Mouse (Mus musculus) hindbrain, postnatal 0 days (tissue): ENCODE measurements around the gene Slco1c1. TPM values are rescaled to one million over a fixed set of nuclear protein-coding genes. Genes with fewer than 3 reads are reported as not detected.
A peak's percentile ranks its signal among the peaks of the same experiment; 100 is the strongest.

Experiments used
- ATAC-seq: fragments of 200-750 bp; cut with Nextera tagmentation; 2 replicates; pipeline ENCODE4 v1.8.0; 2017; ENCODE audit warnings: mild to moderate bottlenecking, moderate TSS enrichment, moderate library complexity
- DNase-seq: peaks from one replicate; pipeline ENCODE4 v3.0.0-alpha.2; 2015; ENCODE audit warnings: low spot score
- H3K27ac ChIP-seq: fragments of 300-500 bp; sonication (generic); 2 replicates; pipeline ENCODE4 v1.5.1; 2014; ENCODE audit warnings: mild to moderate bottlenecking
- H3K27me3 ChIP-seq: fragments of 300-500 bp; sonication (generic); 2 replicates; pipeline ENCODE4 v1.6.1; 2014; ENCODE audit warnings: low read length, mixed read lengths; ENCODE audit not compliant: insufficient read depth
- H3K36me3 ChIP-seq: fragments of 300-500 bp; sonication (generic); 2 replicates; pipeline ENCODE4 v1.6.1; 2014; ENCODE audit warnings: low read length, mixed read lengths; ENCODE audit not compliant: insufficient read depth
- H3K4me1 ChIP-seq: fragments of 300-500 bp; sonication (generic); 2 replicates; pipeline ENCODE4 v1.6.1; 2014; ENCODE audit warnings: antibody characterized with exemption, low read length, mixed read lengths; ENCODE audit not compliant: insufficient read depth
- H3K4me2 ChIP-seq: fragments of 300-500 bp; sonication (generic); 2 replicates; pipeline ENCODE4 v1.6.1; 2014; ENCODE audit warnings: low read depth, mild to moderate bottlenecking, low read length, moderate library complexity, mixed read lengths
- H3K4me3 ChIP-seq: fragments of 300-500 bp; sonication (generic); 2 replicates; pipeline ENCODE4 v1.5.1; 2014; ENCODE audit warnings: low read length
- H3K9ac ChIP-seq: fragments of 300-500 bp; sonication (generic); replicated peaks from 2 replicates; pipeline ENCODE4 v1.6.1; 2014; ENCODE audit warnings: mild to moderate bottlenecking, low read length, moderate library complexity, mixed read lengths
- H3K9me3 ChIP-seq: fragments of 300-500 bp; sonication (generic); 2 replicates; pipeline ENCODE4 v1.6.1; 2016; ENCODE audit warnings: low read length, mixed read lengths
- CTCF ChIP-seq: IDR thresholded peaks from 2 replicates; pipeline ENCODE4 v1.5.1; 2016; ENCODE audit warnings: antibody characterized with exemption, control low read depth, low read depth
- WGBS: fragments of 180-500 bp; shearing (Covaris S2); extraction: QIAGEN DNeasy Blood & Tissue Kit; methylation state at CpG from one replicate; pipeline ENCODE4 v1.1.7; 2014; 5-methylcytosine and 5-hydroxymethylcytosine counted together
- polyA plus RNA-seq: library from polyadenylated mRNA; unstranded; fragments of >200 nt; fragmentation: Nextera tagmentation; extraction: Ambion mirVana; gene quantifications from 2 replicates; pipeline ENCODE4 v1.2.1, GENCODE M21; 2015
- total RNA-seq: library from RNA; depleted of rRNA; stranded (reverse); fragments of >200 nt; gene quantifications from 2 replicates; pipeline ENCODE4 v1.2.3, GENCODE M21; 2014

Gene Slco1c1
- total and polyA plus RNA-seq, 2 experiments from 2014 or later = 27.7 TPM

GRCm38 (mm10) chr6:141495634-141496418, 28.3 kb upstream of the Slco1c1 start:
- Histone ChIP-seq H3K27me3 (no peaks in the 10 kb centered on the region), H3K9ac (no peak overlapping the region), H3K27ac (no peak overlapping the region), H3K4me2 (no peak overlapping the region), H3K9me3 (no peaks in the 10 kb centered on the region), H3K4me3 (no peak overlapping the region), H3K4me1 (0 out of 2 replicates have a peak, but pooled peaks cover 3% of the 10 kb centered on the region), H3K36me3 (no peaks in the 10 kb centered on the region)
- peak; percentile 60 for DNase-seq
- ATAC-seq = peak; percentile 66
- no peak for TF ChIP-seq CTCF
- 10% methylated on average over 13 of the region's 13 CpGs for WGBS

GRCm38 (mm10) chr6:141499511-141499910, 24.7 kb upstream of the Slco1c1 start:
- Histone ChIP-seq H3K36me3 (no peaks in the 10 kb centered on the region), H3K9me3 (no peaks in the 10 kb centered on the region), H3K4me1 (0 out of 2 replicates have a peak, but pooled peaks cover 3% of the 10 kb centered on the region), H3K27me3 (no peaks in the 10 kb centered on the region), H3K9ac (no peak overlapping the region), H3K4me2 (no peak overlapping the region), H3K27ac (no peak overlapping the region), H3K4me3 (no peak overlapping the region)
- DNase-seq = no peak
- peak; percentile 52; the same call in 1 of the 2 replicates for ATAC-seq
- TF ChIP-seq CTCF = peak; percentile 31

- no peak for DNase-seq
- no peaks in the 10 kb centered on the region for H3K27me3 ChIP-seq
- no peak overlapping the region for H3K9ac ChIP-seq
- no peak overlapping the region for H3K27ac ChIP-seq
- no peak overlapping the region for H3K4me2 ChIP-seq
- 85% methylated on average over 3 of the region's 3 CpGs for WGBS
- H3K4me3 ChIP-seq = no peak overlapping the region
- no peak for ATAC-seq
- H3K4me1 ChIP-seq = no peaks in the 10 kb centered on the region
- H3K36me3 ChIP-seq = no peaks in the 10 kb centered on the region
- TF ChIP-seq CTCF = no peak
- H3K9me3 ChIP-seq = no peaks in the 10 kb centered on the region
These were observed 23.0 kb upstream of the Slco1c1 start for GRCm38 (mm10) chr6:141501171-141501570.

GRCm38 (mm10) chr6:141522541-141522940, 1.6 kb upstream of the Slco1c1 start:
- WGBS = 88% methylated on average over 2 of the region's 2 CpGs
- Histone ChIP-seq H3K36me3 (no peaks in the 10 kb centered on the region), H3K9me3 (no peaks in the 10 kb centered on the region), H3K4me1 (no peaks in the 10 kb centered on the region), H3K4me2 (no peak overlapping the region), H3K27ac (no peak overlapping the region), H3K27me3 (no peaks in the 10 kb centered on the region), H3K4me3 (no peak overlapping the region), H3K9ac (no peak overlapping the region)
- no peak for TF ChIP-seq CTCF
- DNase-seq = no peak
- ATAC-seq = no peak

DNA sequence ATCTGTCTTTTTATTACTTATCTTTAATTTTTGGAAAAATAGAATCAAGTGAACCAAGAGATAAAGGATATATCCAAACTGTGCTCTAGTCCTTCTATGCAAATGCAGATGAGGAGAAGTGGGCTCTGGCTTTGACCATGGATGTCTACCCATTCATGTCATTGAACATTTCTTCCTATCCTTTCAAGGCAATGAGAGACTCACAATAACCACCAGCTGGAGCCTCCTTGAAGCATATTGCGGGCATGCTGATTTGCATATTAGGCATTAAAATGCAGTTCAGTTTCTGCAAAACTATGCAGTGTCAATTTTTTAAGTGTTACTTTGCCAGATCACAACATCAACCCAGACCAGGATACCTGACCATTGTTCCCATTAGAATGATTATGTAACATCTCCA, 1.6 kb downstream of the Slco1c1 start:
- Histone ChIP-seq H3K27ac (no peak overlapping the region), H3K4me3 (no peak overlapping the region), H3K4me2 (no peak overlapping the region), H3K9me3 (no peaks in the 10 kb centered on the region), H3K9ac (no peak overlapping the region), H3K4me1 (no peaks in the 10 kb centered on the region), H3K27me3 (no peaks in the 10 kb centered on the region), H3K36me3 (no peaks in the 10 kb centered on the region)
- no peak for DNase-seq
- WGBS = 47% methylated on average over 1 of the region's 1 CpGs
- no peak for TF ChIP-seq CTCF
- no peak for ATAC-seq

- WGBS = 65% methylated on average over 6 of the region's 6 CpGs
- no peaks in the 10 kb centered on the region for H3K4me1 ChIP-seq
- no peak overlapping the region for H3K4me2 ChIP-seq
- H3K36me3 ChIP-seq = no peaks in the 10 kb centered on the region
- H3K27me3 ChIP-seq = no peaks in the 10 kb centered on the region
- H3K27ac ChIP-seq = no peak overlapping the region
- no peak for TF ChIP-seq CTCF
- no peaks in the 10 kb centered on the region for H3K9me3 ChIP-seq
- H3K9ac ChIP-seq = no peak overlapping the region
- no peak for ATAC-seq
- DNase-seq = no peak
- H3K4me3 ChIP-seq = no peak overlapping the region
These were observed 6.7 kb downstream of the Slco1c1 start for GRCm38 (mm10) chr6:141530865-141531264.

GRCm38 (mm10) chr6:141537298-141537697, 13.1 kb downstream of the Slco1c1 start:
- WGBS = 72% methylated on average over 3 of the region's 3 CpGs
- TF ChIP-seq CTCF = no peak
- H3K27ac ChIP-seq = no peak overlapping the region
- DNase-seq (no peak), ATAC-seq (no peak)
- no peaks in the 10 kb centered on the region for H3K27me3 ChIP-seq
- H3K36me3 ChIP-seq = no peaks in the 10 kb centered on the region
- H3K9ac ChIP-seq = no peak overlapping the region
- H3K9me3 ChIP-seq = no peaks in the 10 kb centered on the region
- H3K4me1 ChIP-seq = no peaks in the 10 kb centered on the region
- no peak overlapping the region for H3K4me3 ChIP-seq
- H3K4me2 ChIP-seq = no peak overlapping the region
